Mouse (Mus musculus) heart, embryonic 13.5 days (tissue): ENCODE results near the gene Tmem163. TPM values are rescaled to one million over a fixed set of nuclear protein-coding genes. Genes with fewer than 3 reads are reported as not detected.

Experiments used
- ATAC-seq: fragments of 200-750 bp; cut with Nextera tagmentation; 2 replicates; pipeline ENCODE4 v1.8.0; 2017; ENCODE audit warnings: moderate TSS enrichment; ENCODE audit not compliant: insufficient number of reproducible peaks, low FRiP score, low TSS enrichment; ENCODE audit errors: extremely low read depth
- H3K27ac ChIP-seq: fragments of 300-500 bp; sonication (generic); replicated peaks from 2 replicates; pipeline ENCODE4 v1.5.1; 2015; ENCODE audit warnings: moderate library complexity, mild to moderate bottlenecking, inconsistent platforms
- H3K27me3 ChIP-seq: fragments of 300-500 bp; sonication (generic); replicated peaks from 2 replicates; pipeline ENCODE4 v1.6.1; 2015; ENCODE audit warnings: mild to moderate bottlenecking, inconsistent platforms
- H3K36me3 ChIP-seq: fragments of 300-500 bp; sonication (generic); 2 replicates; pipeline ENCODE4 v1.6.1; 2015; ENCODE audit warnings: mild to moderate bottlenecking, inconsistent platforms
- H3K4me1 ChIP-seq: fragments of 300-500 bp; sonication (generic); 2 replicates; pipeline ENCODE4 v1.6.1; 2015; ENCODE audit warnings: inconsistent platforms
- H3K4me2 ChIP-seq: fragments of 300-500 bp; sonication (generic); 2 replicates; pipeline ENCODE4 v1.6.1; 2015; ENCODE audit warnings: inconsistent platforms, mild to moderate bottlenecking, moderate library complexity
- H3K4me3 ChIP-seq: fragments of 300-500 bp; sonication (generic); 2 replicates; pipeline ENCODE4 v1.5.1; 2015; ENCODE audit warnings: moderate library complexity, mild to moderate bottlenecking, inconsistent platforms
- H3K9ac ChIP-seq: fragments of 300-500 bp; sonication (generic); 2 replicates; pipeline ENCODE4 v1.6.1; 2015; ENCODE audit warnings: inconsistent platforms, mild to moderate bottlenecking, moderate library complexity
- H3K9me3 ChIP-seq: fragments of 300-500 bp; sonication (generic); 2 replicates; pipeline ENCODE4 v1.6.1; 2016; ENCODE audit warnings: inconsistent platforms
- WGBS: fragments of 180-500 bp; shearing (Covaris S2); methylation state at CpG from one replicate; pipeline ENCODE4 v1.1.7; 2015; ENCODE audit warnings: mixed read lengths; 5-methylcytosine and 5-hydroxymethylcytosine counted together
- polyA plus RNA-seq: library from polyadenylated mRNA; unstranded; fragments of >200 nt; fragmentation: Nextera tagmentation; extraction: Ambion mirVana; gene quantifications from 2 replicates; pipeline ENCODE4 v1.2.1, GENCODE M21; 2015

Tmem163 gene
- polyA plus RNA-seq, 1 experiment from 2014 or later, result 22.4 TPM

DNA sequence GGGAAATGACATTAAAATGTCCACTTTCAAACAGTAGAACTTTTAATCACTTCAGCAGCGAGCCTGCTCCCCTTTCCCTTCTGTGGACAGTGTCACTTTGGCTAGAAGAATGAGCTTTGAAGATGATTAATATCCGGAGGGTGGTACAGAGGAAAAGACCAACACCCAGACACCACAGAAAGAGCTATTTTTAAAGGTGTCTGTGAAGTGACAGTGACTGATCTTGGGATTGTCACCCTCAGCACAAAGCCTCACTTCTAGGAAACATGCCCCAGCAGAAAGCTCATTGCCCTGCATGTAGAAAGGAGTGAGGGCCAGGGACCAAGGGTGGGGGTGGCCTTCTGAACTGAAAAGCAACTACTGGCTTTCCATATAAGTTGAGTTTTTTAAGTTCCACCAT, 41.4 kb downstream of the Tmem163 start:
- H3K27me3 ChIP-seq, result no peaks in the 10 kb centered on the region
- no peak for ATAC-seq
- H3K9ac ChIP-seq, result no peak overlapping the region
- H3K4me2 ChIP-seq, result no peak overlapping the region
- no peak overlapping the region for H3K27ac ChIP-seq
- no peak overlapping the region for H3K4me3 ChIP-seq
- no peaks in the 10 kb centered on the region for H3K4me1 ChIP-seq
- 15% methylated on average over 2 of the region's 2 CpGs for WGBS
- no peaks in the 10 kb centered on the region for H3K9me3 ChIP-seq
- no peaks in the 10 kb centered on the region for H3K36me3 ChIP-seq

- Histone ChIP-seq H3K36me3 (no peaks in the 10 kb centered on the region), H3K9me3 (no peaks in the 10 kb centered on the region), H3K27ac (no peak overlapping the region), H3K9ac (no peak overlapping the region), H3K4me3 (no peak overlapping the region), H3K4me1 (peaks cover 7% of the 10 kb centered on the region), H3K27me3 (no peaks in the 10 kb centered on the region), H3K4me2 (no peak overlapping the region)
- WGBS, result 65% methylated on average over 7 of the region's 7 CpGs
- no peak for ATAC-seq
Measured at GRCm38 (mm10) chr1:127627151-127627550, 52.2 kb downstream of the Tmem163 start.

GRCm38 (mm10) chr1:127625577-127626362, 53.6 kb downstream of the Tmem163 start:
- Histone ChIP-seq H3K4me2 (no peak overlapping the region), H3K27me3 (no peaks in the 10 kb centered on the region), H3K36me3 (no peaks in the 10 kb centered on the region), H3K27ac (no peak overlapping the region), H3K4me1 (peaks cover 7% of the 10 kb centered on the region), H3K4me3 (no peak overlapping the region), H3K9me3 (no peaks in the 10 kb centered on the region), H3K9ac (no peak overlapping the region)
- ATAC-seq, result no peak
- WGBS, result 42% methylated on average over 5 of the region's 5 CpGs

- Histone ChIP-seq H3K27me3 (no peaks in the 10 kb centered on the region), H3K9me3 (no peaks in the 10 kb centered on the region), H3K27ac (no peak overlapping the region), H3K9ac (no peak overlapping the region), H3K4me3 (no peak overlapping the region), H3K4me2 (no peak overlapping the region), H3K4me1 (peaks cover 7% of the 10 kb centered on the region), H3K36me3 (no peaks in the 10 kb centered on the region)
- ATAC-seq, result no peak
- 76% methylated on average over 5 of the region's 5 CpGs for WGBS
Measured at GRCm38 (mm10) chr1:127622349-127622748, 57.0 kb downstream of the Tmem163 start.

DNA sequence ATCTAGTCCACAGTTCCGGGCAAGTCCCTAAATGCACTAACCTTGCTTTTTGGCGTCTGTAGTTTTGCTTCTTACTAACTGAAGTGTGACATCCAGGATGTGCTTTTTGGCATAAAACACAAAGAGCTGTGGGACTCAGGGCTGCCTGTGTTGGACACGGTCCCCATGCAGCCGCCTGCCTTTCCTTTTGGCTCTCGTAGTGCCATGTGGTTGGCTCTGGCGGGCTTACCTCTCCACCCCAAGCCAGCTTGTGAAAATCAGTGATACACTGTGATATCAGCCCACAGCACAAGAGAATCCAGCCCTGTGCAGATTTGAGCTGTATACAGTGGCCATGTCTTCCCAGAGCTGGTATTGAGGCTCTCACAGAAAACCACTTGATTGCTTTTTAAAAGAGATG, 60.3 kb downstream of the Tmem163 start:
- Histone ChIP-seq H3K9ac (no peak overlapping the region), H3K4me3 (no peak overlapping the region), H3K4me2 (no peak overlapping the region), H3K9me3 (no peaks in the 10 kb centered on the region), H3K36me3 (no peaks in the 10 kb centered on the region), H3K27ac (no peak overlapping the region), H3K4me1 (no peaks in the 10 kb centered on the region), H3K27me3 (no peaks in the 10 kb centered on the region)
- 75% methylated on average over 6 of the region's 6 CpGs for WGBS
- no peak for ATAC-seq

DNA sequence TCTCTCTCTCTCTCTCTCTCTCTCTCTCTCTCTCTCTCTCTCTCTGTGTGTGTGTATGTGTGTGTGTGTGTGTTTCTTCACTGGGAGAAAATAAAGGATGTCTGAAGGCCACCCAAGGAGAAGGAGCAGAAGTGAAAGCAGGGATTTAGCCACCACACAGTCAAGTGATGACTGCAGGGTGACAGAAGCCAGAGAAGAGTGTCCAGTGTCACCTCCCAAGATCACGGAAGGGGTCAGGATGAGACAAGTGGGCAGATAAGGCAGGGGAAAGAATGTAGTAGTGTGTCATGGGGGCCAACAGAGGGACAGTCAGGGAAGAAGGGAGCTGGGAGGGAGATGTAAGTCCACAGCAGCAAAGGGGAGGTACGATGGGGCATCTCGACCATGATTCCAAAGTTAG, 69.0 kb downstream of the Tmem163 start:
- no peak overlapping the region for H3K4me2 ChIP-seq
- no peaks in the 10 kb centered on the region for H3K36me3 ChIP-seq
- H3K27me3 ChIP-seq, result no peaks in the 10 kb centered on the region
- peaks cover 21% of the 10 kb centered on the region for H3K4me1 ChIP-seq
- WGBS, result 29% methylated on average over 3 of the region's 3 CpGs
- H3K9ac ChIP-seq, result no peak overlapping the region
- H3K4me3 ChIP-seq, result no peak overlapping the region
- no peak for ATAC-seq
- peak overlapping the region; percentile 28; the same call in 1 of the 2 replicates for H3K27ac ChIP-seq
- no peaks in the 10 kb centered on the region for H3K9me3 ChIP-seq

GRCm38 (mm10) chr1:127609814-127610213, 69.5 kb downstream of the Tmem163 start:
- WGBS, result 61% methylated on average over 2 of the region's 2 CpGs
- Histone ChIP-seq H3K27me3 (no peaks in the 10 kb centered on the region), H3K27ac (peak overlapping the region; percentile 28; the same call in 1 of the 2 replicates), H3K4me3 (no peak overlapping the region), H3K4me2 (no peak overlapping the region), H3K9ac (no peak overlapping the region), H3K4me1 (peaks cover 21% of the 10 kb centered on the region), H3K36me3 (no peaks in the 10 kb centered on the region), H3K9me3 (no peaks in the 10 kb centered on the region)
- no peak for ATAC-seq

DNA sequence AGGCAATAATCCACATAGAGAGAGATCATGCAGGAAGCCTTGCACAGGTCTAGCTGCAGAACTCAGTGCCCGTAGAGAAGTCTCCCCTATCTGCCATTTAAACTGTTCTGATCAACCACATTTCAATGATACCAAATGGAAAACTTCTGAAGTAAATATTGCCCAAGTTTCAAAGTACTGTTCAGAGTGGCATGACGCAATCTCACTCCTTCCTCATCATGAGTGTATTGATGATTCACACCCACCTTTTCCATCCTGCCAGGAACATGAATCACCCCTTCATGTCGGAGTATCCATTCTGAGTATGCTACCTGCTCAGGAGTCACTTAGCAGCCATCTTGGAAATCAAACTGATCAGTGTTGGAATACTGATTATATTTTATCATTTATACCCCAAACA, 71.0 kb downstream of the Tmem163 start:
- no peak for ATAC-seq
- Histone ChIP-seq H3K9me3 (no peaks in the 10 kb centered on the region), H3K27me3 (no peaks in the 10 kb centered on the region), H3K4me3 (no peak overlapping the region), H3K4me2 (no peak overlapping the region), H3K4me1 (peaks cover 21% of the 10 kb centered on the region), H3K27ac (no peak overlapping the region), H3K9ac (no peak overlapping the region), H3K36me3 (no peaks in the 10 kb centered on the region)
- WGBS, result 90% methylated on average over 3 of the region's 3 CpGs

DNA sequence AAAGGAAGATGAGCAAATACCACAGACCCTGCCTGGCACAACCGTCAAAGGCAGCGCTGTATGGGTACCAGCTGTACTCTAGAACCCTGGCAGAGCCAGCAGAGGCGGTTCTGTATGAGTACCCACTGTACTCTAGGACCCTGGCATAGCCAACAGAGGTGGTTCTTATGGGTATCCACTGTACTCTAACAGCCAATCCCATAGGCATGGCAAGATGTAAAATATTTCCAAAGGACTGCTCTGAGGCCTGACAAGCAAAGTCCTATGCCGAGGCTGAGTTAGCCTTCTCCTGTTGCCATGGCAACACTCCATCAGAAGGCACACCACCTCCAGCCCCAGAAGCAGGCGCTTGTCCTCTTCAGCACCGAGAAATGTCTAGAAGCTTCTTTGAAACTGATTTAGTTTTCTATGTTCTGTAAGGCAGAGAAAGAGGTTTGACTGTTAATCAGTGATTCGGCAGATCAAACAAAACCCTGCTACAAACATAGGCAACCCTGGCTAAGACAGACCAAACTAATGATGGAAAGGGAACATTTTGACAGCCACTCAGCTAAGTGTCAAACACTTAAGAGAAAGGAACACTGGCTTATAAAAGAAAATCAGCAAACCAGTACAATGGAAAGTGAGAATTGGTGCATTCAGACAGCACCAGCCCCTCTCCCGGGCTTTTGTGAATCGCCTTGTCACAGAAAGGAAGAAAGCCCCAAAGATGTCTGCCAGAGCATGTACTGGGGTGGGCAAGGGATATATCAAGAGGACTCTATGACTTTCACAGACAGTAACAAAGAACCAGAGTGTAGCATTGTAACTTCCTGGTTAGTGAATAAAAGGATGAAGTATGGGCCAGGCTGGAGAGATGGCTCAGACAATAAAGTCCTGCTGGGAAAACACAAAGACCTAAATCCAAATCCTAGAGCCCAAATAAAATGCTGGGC, 75.4 kb downstream of the Tmem163 start:
- Histone ChIP-seq H3K9me3 (no peaks in the 10 kb centered on the region), H3K27ac (no peak overlapping the region), H3K4me1 (0 out of 2 replicates have a peak, but pooled peaks cover 6% of the 10 kb centered on the region), H3K9ac (no peak overlapping the region), H3K4me2 (no peak overlapping the region), H3K4me3 (no peak overlapping the region), H3K27me3 (no peaks in the 10 kb centered on the region), H3K36me3 (no peaks in the 10 kb centered on the region)
- 76% methylated on average over 9 of the region's 9 CpGs for WGBS
- no peak for ATAC-seq

DNA sequence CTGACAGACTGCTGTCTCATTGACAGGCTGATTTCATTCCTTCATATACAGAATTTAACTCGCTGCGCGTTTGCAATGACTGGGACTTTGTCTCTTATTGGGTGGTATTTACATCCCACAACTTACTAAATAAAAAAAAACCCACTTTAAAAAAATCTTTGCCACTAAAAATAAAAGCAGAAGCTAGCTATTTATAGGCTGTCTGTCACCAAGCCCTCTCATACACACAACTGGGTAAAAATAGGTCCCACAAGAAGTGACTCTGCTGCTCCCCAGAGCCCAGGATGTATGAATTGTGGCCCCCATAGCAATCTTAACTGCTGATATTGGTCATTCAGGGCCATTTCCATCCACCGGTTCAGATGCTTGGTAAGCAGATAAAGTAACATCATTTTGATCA, 83.2 kb downstream of the Tmem163 start:
- Histone ChIP-seq H3K27me3 (no peaks in the 10 kb centered on the region), H3K4me1 (peaks cover 29% of the 10 kb centered on the region), H3K4me3 (no peak overlapping the region), H3K27ac (peak overlapping the region; percentile 84), H3K9ac (0 out of 2 replicates have a peak overlapping the region, but pooled peaks have one; percentile 4), H3K4me2 (peak overlapping the region; percentile 30), H3K36me3 (no peaks in the 10 kb centered on the region), H3K9me3 (no peaks in the 10 kb centered on the region)
- 39% methylated on average over 4 of the region's 4 CpGs for WGBS
- no peak for ATAC-seq

DNA sequence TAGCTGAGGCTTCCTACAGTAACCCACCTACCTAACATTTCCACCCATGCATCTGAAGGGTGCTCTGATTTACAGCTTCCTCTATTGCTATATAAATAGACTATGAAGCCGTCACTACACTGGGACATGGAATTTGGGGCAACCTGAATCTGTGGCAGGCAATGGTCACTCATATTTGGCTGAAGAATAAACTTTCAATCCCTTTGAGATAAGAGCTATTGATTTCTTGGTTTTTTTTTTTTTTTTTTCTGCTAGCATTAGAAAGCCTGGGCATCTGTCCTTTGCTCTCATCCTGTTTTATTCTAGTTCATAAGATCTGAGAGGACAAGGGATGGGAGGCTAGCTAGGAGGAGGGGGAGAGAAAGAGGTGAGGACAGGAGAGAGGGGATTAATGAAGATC, 83.6 kb downstream of the Tmem163 start:
- Histone ChIP-seq H3K4me1 (peaks cover 29% of the 10 kb centered on the region), H3K9me3 (no peaks in the 10 kb centered on the region), H3K4me3 (no peak overlapping the region), H3K27ac (peak overlapping the region; percentile 84), H3K36me3 (no peaks in the 10 kb centered on the region), H3K4me2 (peak overlapping the region; percentile 30), H3K27me3 (no peaks in the 10 kb centered on the region), H3K9ac (0 out of 2 replicates have a peak overlapping the region, but pooled peaks have one; percentile 4)
- ATAC-seq, result no peak
- 31% methylated on average over 1 of the region's 1 CpGs for WGBS
